In genomic region chr13:51162246-51162645, GRCm38 (mm10) we compare ENCODE assay signal across 26 mouse cellular contexts. TPM values are rescaled to one million over a fixed set of nuclear protein-coding genes. Genes with fewer than 3 reads are reported as not detected.
DNase-seq lines count a peak whose midpoint lies in the region; ATAC-seq and TF ChIP-seq lines count a peak whose summit lies in the region.
"Had no signal": no experiment of that assay in that cellular context is flagged by ENCODE, and none has a peak within 500 bp of the region (broad histone marks: within the 10 kb centered on the region; RNA-seq: fewer than 3 reads in every experiment).

No protein-coding gene starts in this region.

- WGBS in embryonic facial prominence, embryonic 14.5 days = 82% methylated on average over 6 of the region's 6 CpGs
- 86% methylated on average over 6 of the region's 6 CpGs for WGBS in embryonic facial prominence, embryonic 10.5 days
- 83% methylated on average over 6 of the region's 6 CpGs for WGBS in midbrain, embryonic 11.5 days
- 86% methylated on average over 6 of the region's 6 CpGs for WGBS in midbrain, embryonic 10.5 days

- no peak overlapping the region for H3K4me2 ChIP-seq in embryonic facial prominence, embryonic 14.5 days (ENCODE audit: low read depth, low read length)
- H3K4me2 ChIP-seq in midbrain, embryonic 11.5 days = no peak overlapping the region
- H3K4me2 ChIP-seq: forebrain, embryonic 15.5 days; liver, embryonic 13.5 days; neural tube, embryonic 15.5 days; stomach, embryonic 15.5 days had no signal

- peaks cover 16% of the 10 kb centered on the region for H3K36me3 ChIP-seq in embryonic facial prominence, embryonic 14.5 days (ENCODE audit: control insufficient read depth, insufficient read depth, low read length)
- peaks cover 37% of the 10 kb centered on the region for H3K36me3 ChIP-seq in embryonic facial prominence, embryonic 10.5 days (replicated peaks)
- no peaks in the 10 kb centered on the region for H3K36me3 ChIP-seq in midbrain, embryonic 11.5 days (ENCODE audit: control insufficient read depth, insufficient read depth, low read length)
- H3K36me3 ChIP-seq in midbrain, embryonic 10.5 days = peaks cover 27% of the 10 kb centered on the region
- H3K36me3 ChIP-seq: liver, embryonic 13.5 days; neural tube, embryonic 15.5 days had no signal

- DNase-seq in embryonic facial prominence, embryonic 14.5 days (ENCODE audit: low spot score) = no peak
- no peak for DNase-seq in embryonic facial prominence, embryonic 10.5 days (ENCODE audit: low spot score)
- DNase-seq in left cerebral cortex, adult 2 months (ENCODE audit: extremely low spot score in 1 of 2, low spot score in 2 of 2) = no peak
- no peak for DNase-seq in left cerebral cortex, adult 11 months (ENCODE audit: low spot score)
- DNase-seq in midbrain, embryonic 11.5 days (ENCODE audit: low spot score, missing footprints) = peak; percentile 44
- no peak for DNase-seq in midbrain, embryonic 10.5 days (ENCODE audit: low spot score)
- DNase-seq in cerebellum, adult 9-10 months = no peak
- DNase-seq: adrenal gland, postnatal 10 days; cerebellum, adult 2 months; cerebellum, postnatal 36 days; embryo, embryonic 11 days; heart, postnatal 4 days; kidney, postnatal 25 days; liver, embryonic 13.5 days; lung, adult 2 months; right cerebral cortex, postnatal 14 days; thymus, adult 18-20 months; thymus, postnatal 36 days had no signal

- no peaks in the 10 kb centered on the region for H3K27me3 ChIP-seq in embryonic facial prominence, embryonic 14.5 days (replicated peaks; ENCODE audit: control insufficient read depth, insufficient read depth, low read length)
- no peaks in the 10 kb centered on the region for H3K27me3 ChIP-seq in embryonic facial prominence, embryonic 10.5 days (replicated peaks; ENCODE audit: low read depth, poor library complexity, severe bottlenecking)
- no peaks in the 10 kb centered on the region for H3K27me3 ChIP-seq in midbrain, embryonic 11.5 days (ENCODE audit: control insufficient read depth, insufficient read depth, low read length)
- H3K27me3 ChIP-seq in midbrain, embryonic 10.5 days (ENCODE audit: low read depth, poor library complexity, severe bottlenecking) = no peaks in the 10 kb centered on the region
- H3K27me3 ChIP-seq: forebrain, embryonic 15.5 days; liver, embryonic 13.5 days; neural tube, embryonic 15.5 days; stomach, embryonic 15.5 days had no signal

- intact Hi-C loops in left cerebral cortex, adult 2 months (cut with DNase I) = loop anchor here (2.0 kb wide), 1 partner anchor 57 kb away; no protein-coding TSS in a partner anchor

- no peak overlapping the region for H3K9ac ChIP-seq in embryonic facial prominence, embryonic 14.5 days (ENCODE audit: low read depth, low read length)
- H3K9ac ChIP-seq in midbrain, embryonic 11.5 days (ENCODE audit: low read length) = no peak overlapping the region
- H3K9ac ChIP-seq: forebrain, embryonic 15.5 days; liver, embryonic 13.5 days; neural tube, embryonic 15.5 days; stomach, embryonic 15.5 days had no signal

- H3K9me3 ChIP-seq in embryonic facial prominence, embryonic 14.5 days (ENCODE audit: control insufficient read depth, low read length) = no peaks in the 10 kb centered on the region; the same call in 1 of the 2 replicates
- H3K9me3 ChIP-seq in embryonic facial prominence, embryonic 10.5 days = peaks cover 3% of the 10 kb centered on the region; the same call in 1 of the 2 replicates
- H3K9me3 ChIP-seq in midbrain, embryonic 11.5 days (ENCODE audit: control insufficient read depth, low read length) = no peaks in the 10 kb centered on the region
- no peaks in the 10 kb centered on the region for H3K9me3 ChIP-seq in midbrain, embryonic 10.5 days (replicated peaks)
- H3K9me3 ChIP-seq: forebrain, embryonic 15.5 days; heart, embryonic 10.5 days; liver, embryonic 13.5 days; neural tube, embryonic 15.5 days; stomach, embryonic 15.5 days had no signal

- no peak overlapping the region for H3K27ac ChIP-seq in embryonic facial prominence, embryonic 14.5 days (replicated peaks; ENCODE audit: low read depth, low read length)
- no peak overlapping the region for H3K27ac ChIP-seq in embryonic facial prominence, embryonic 10.5 days (replicated peaks)
- H3K27ac ChIP-seq in left cerebral cortex, adult 2 months = peak overlapping the region; percentile 28; the same call in 1 of the 2 replicates
- no peak overlapping the region for H3K27ac ChIP-seq in midbrain, embryonic 11.5 days (ENCODE audit: low read depth, low read length)
- no peak overlapping the region for H3K27ac ChIP-seq in midbrain, embryonic 10.5 days (replicated peaks)
- H3K27ac ChIP-seq: forebrain, embryonic 15.5 days; heart, embryonic 10.5 days; liver, embryonic 13.5 days; macrophage; neural tube, embryonic 15.5 days; stomach, embryonic 15.5 days had no signal

- no peak overlapping the region for H3K4me3 ChIP-seq in embryonic facial prominence, embryonic 14.5 days (ENCODE audit: low read depth, low read length)
- H3K4me3 ChIP-seq in embryonic facial prominence, embryonic 10.5 days = no peak overlapping the region
- H3K4me3 ChIP-seq in left cerebral cortex, adult 2 months = no peak overlapping the region
- H3K4me3 ChIP-seq in midbrain, embryonic 11.5 days (ENCODE audit: low read depth, low read length) = no peak overlapping the region
- no peak overlapping the region for H3K4me3 ChIP-seq in midbrain, embryonic 10.5 days
- H3K4me3 ChIP-seq: forebrain, embryonic 15.5 days; heart, embryonic 10.5 days; liver, embryonic 13.5 days; neural tube, embryonic 15.5 days; stomach, embryonic 15.5 days had no signal

- H3K4me1 ChIP-seq in embryonic facial prominence, embryonic 14.5 days (ENCODE audit: control insufficient read depth, insufficient read depth, low read length) = no peaks in the 10 kb centered on the region
- H3K4me1 ChIP-seq in embryonic facial prominence, embryonic 10.5 days = peaks cover 7% of the 10 kb centered on the region
- no peaks in the 10 kb centered on the region for H3K4me1 ChIP-seq in midbrain, embryonic 11.5 days (ENCODE audit: control insufficient read depth, insufficient read depth, low read length)
- no peaks in the 10 kb centered on the region for H3K4me1 ChIP-seq in midbrain, embryonic 10.5 days
- H3K4me1 ChIP-seq: forebrain, embryonic 15.5 days; liver, embryonic 13.5 days; neural tube, embryonic 15.5 days; stomach, embryonic 15.5 days had no signal

- peak; percentile 19; the same call in 1 of the 2 replicates for ATAC-seq in embryonic facial prominence, embryonic 14.5 days (ENCODE audit: low read depth)
- no peak for ATAC-seq in midbrain, embryonic 11.5 days (ENCODE audit: low FRiP score)
- ATAC-seq: forebrain, embryonic 15.5 days; hindbrain, embryonic 16.5 days; intestine, embryonic 16.5 days had no signal

- no peak for TF ChIP-seq CTCF in left cerebral cortex, adult 2 months (IDR thresholded peaks at IDR 0.05)

RNA-seq across cellular contexts. Expression of gene Nxnl2, which starts 8.6 kb away (rescaled TPM):
- 1.6 and 2.4 TPM in 2 replicates for polyA plus RNA-seq in embryonic facial prominence, embryonic 14.5 days (2014; fragmentation: Nextera tagmentation; extraction: Ambion mirVana)
- polyA plus RNA-seq in embryonic facial prominence, embryonic 10.5 days (2016; fragmentation: Nextera tagmentation; extraction: Ambion mirVana) = 0.33 and 0.67 TPM in 2 replicates
- total RNA-seq in left cerebral cortex, adult 2 months (2021) = under 1 TPM in 1 of 2 experiments, not detected in 1; 0.44 TPM
- 0.29 and 0.51 TPM in 2 replicates for polyA plus RNA-seq in midbrain, embryonic 11.5 days (2014; fragmentation: Nextera tagmentation; extraction: Ambion mirVana)
- 0.30 and 0.70 TPM in 2 replicates for polyA plus RNA-seq in midbrain, embryonic 10.5 days (2016; fragmentation: Nextera tagmentation; extraction: Ambion mirVana)
- total RNA-seq: gastrocnemius, adult 8-10 months had no signal
- polyA plus RNA-seq: liver, embryonic 13.5 days; macrophage had no signal
